Mouse (Mus musculus) heart, postnatal 0 days (tissue): ENCODE data around the gene C87436. TPM values are rescaled to one million over a fixed set of nuclear protein-coding genes. Genes with fewer than 3 reads are reported as not detected.
A peak's percentile ranks its signal among the peaks of the same experiment; 100 is the strongest.

Experiments used
- ATAC-seq: fragments of 200-750 bp; cut with Nextera tagmentation; 2 replicates; pipeline ENCODE4 v1.8.0; 2017; ENCODE audit warnings: low read depth, moderate number of reproducible peaks, moderate library complexity; ENCODE audit not compliant: insufficient read depth
- DNase-seq: peaks from one replicate; pipeline ENCODE4 v3.0.0-alpha.2; 2016; ENCODE audit warnings: low spot score
- H3K27ac ChIP-seq: fragments of 300-500 bp; sonication (generic); 2 replicates; pipeline ENCODE4 v1.5.1; 2014; ENCODE audit warnings: low read depth, mild to moderate bottlenecking
- H3K27me3 ChIP-seq: fragments of 300-500 bp; sonication (generic); 2 replicates; pipeline ENCODE4 v1.6.1; 2014; ENCODE audit warnings: low read length, mixed read lengths; ENCODE audit not compliant: control insufficient read depth, insufficient read depth
- H3K36me3 ChIP-seq: fragments of 300-500 bp; sonication (generic); replicated peaks from 2 replicates; pipeline ENCODE4 v1.6.1; 2014; ENCODE audit warnings: low read length, mixed read lengths; ENCODE audit not compliant: control insufficient read depth, insufficient read depth
- H3K4me1 ChIP-seq: fragments of 300-500 bp; sonication (generic); 2 replicates; pipeline ENCODE4 v1.6.1; 2014; ENCODE audit warnings: antibody characterized with exemption; ENCODE audit not compliant: control insufficient read depth, insufficient read depth
- H3K4me2 ChIP-seq: fragments of 300-500 bp; sonication (generic); 2 replicates; pipeline ENCODE4 v1.6.1; 2014; ENCODE audit warnings: low read depth, mild to moderate bottlenecking, low read length, moderate library complexity
- H3K4me3 ChIP-seq: fragments of 300-500 bp; sonication (generic); 2 replicates; pipeline ENCODE4 v1.5.1; 2014; ENCODE audit warnings: low read depth, low read length
- H3K9ac ChIP-seq: fragments of 300-500 bp; sonication (generic); replicated peaks from 2 replicates; pipeline ENCODE4 v1.6.1; 2014; ENCODE audit warnings: low read depth, low read length, mixed read lengths
- H3K9me3 ChIP-seq: fragments of 300-500 bp; sonication (generic); replicated peaks from 2 replicates; pipeline ENCODE4 v1.6.1; 2016; ENCODE audit warnings: low read length; ENCODE audit not compliant: control insufficient read depth
- CTCF ChIP-seq: IDR thresholded peaks from 2 replicates; pipeline ENCODE4 v1.5.1; 2016; ENCODE audit warnings: antibody characterized with exemption, control low read depth, low read depth
- EP300 ChIP-seq: IDR thresholded peaks from 2 replicates; pipeline ENCODE4 v1.6.1; 2016; ENCODE audit warnings: antibody characterized with exemption, low read depth
- WGBS: fragments of 180-500 bp; shearing (Covaris S2); extraction: QIAGEN DNeasy Blood & Tissue Kit; methylation state at CpG from one replicate; pipeline ENCODE4 v1.1.7; 2014; 5-methylcytosine and 5-hydroxymethylcytosine counted together
- polyA plus RNA-seq: library from polyadenylated mRNA; unstranded; fragments of >200 nt; fragmentation: Nextera tagmentation; extraction: Ambion mirVana; gene quantifications from 2 replicates; pipeline ENCODE4 v1.2.1, GENCODE M21; 2015
- total RNA-seq: library from RNA; depleted of rRNA; stranded (reverse); fragments of >200 nt; gene quantifications from 2 replicates; pipeline ENCODE4 v1.2.3, GENCODE M21; 2014; ENCODE audit warnings: low replicate concordance

C87436 gene
- total and polyA plus RNA-seq, 2 experiments from 2014 or later, result 9.9 to 16.4 TPM

GRCm38 (mm10) chr6:86472100-86472955, 34.2 kb downstream of the C87436 start:
- Histone ChIP-seq H3K4me3 (peak overlapping the region; percentile 54), H3K27me3 (no peaks in the 10 kb centered on the region), H3K27ac (peak overlapping the region; percentile 95), H3K36me3 (peaks cover 17% of the 10 kb centered on the region), H3K4me2 (peak overlapping the region; percentile 63), H3K9me3 (no peaks in the 10 kb centered on the region), H3K4me1 (peaks cover 51% of the 10 kb centered on the region), H3K9ac (peak overlapping the region; percentile 66)
- under 1% methylated on average over 56 of the region's 56 CpGs for WGBS
- peak; percentile 90 for TF ChIP-seq EP300
- TF ChIP-seq CTCF, result peak; percentile 99
- DNase-seq (peak; percentile 98), ATAC-seq (peak; percentile 90)

DNA sequence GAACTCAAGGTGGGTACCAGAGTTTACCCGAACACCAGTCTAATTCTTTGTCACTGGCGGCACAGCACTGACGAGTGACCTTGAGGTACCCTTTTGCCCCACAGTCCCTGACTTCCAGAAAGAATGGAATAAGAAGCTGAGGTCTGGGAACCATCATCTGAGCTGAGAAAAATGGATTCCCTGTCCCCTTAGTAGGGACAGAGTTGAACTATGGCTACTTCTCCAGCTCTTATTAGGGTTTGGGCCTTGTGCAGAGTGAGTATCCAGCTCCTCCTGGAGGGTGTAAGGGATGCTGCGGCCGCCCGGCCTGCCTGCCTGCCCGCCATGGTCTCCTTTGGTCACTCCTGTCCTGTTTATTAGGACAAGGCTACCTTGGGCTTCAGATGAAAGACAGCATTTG, 34.9 kb downstream of the C87436 start:
- DNase-seq, result no peak
- H3K4me3 ChIP-seq, result peak overlapping the region; percentile 54; the same call in 1 of the 2 replicates
- H3K4me2 ChIP-seq, result peak overlapping the region; percentile 63
- H3K4me1 ChIP-seq, result peaks cover 58% of the 10 kb centered on the region
- H3K27ac ChIP-seq, result peak overlapping the region; percentile 95
- ATAC-seq, result no peak
- H3K9me3 ChIP-seq, result no peaks in the 10 kb centered on the region
- TF ChIP-seq EP300 (no peak), CTCF (no peak)
- peak overlapping the region; percentile 66; the same call in 1 of the 2 replicates for H3K9ac ChIP-seq
- H3K27me3 ChIP-seq, result no peaks in the 10 kb centered on the region
- WGBS, result 62% methylated on average over 7 of the region's 7 CpGs
- peaks cover 11% of the 10 kb centered on the region for H3K36me3 ChIP-seq

- Histone ChIP-seq H3K4me1 (peaks cover 67% of the 10 kb centered on the region), H3K27ac (peak overlapping the region; percentile 95), H3K9ac (no peak overlapping the region), H3K4me2 (no peak overlapping the region), H3K9me3 (no peaks in the 10 kb centered on the region), H3K36me3 (peaks cover 11% of the 10 kb centered on the region), H3K4me3 (no peak overlapping the region), H3K27me3 (no peaks in the 10 kb centered on the region)
- ATAC-seq (no peak), DNase-seq (no peak)
- 89% methylated on average over 5 of the region's 5 CpGs for WGBS
- TF ChIP-seq CTCF (no peak), EP300 (no peak)
Measured at GRCm38 (mm10) chr6:86474072-86474471, 35.9 kb downstream of the C87436 start.

- TF ChIP-seq EP300 (no peak), CTCF (no peak)
- ATAC-seq, result no peak
- no peak overlapping the region for H3K4me3 ChIP-seq
- H3K27ac ChIP-seq, result peak overlapping the region; percentile 95
- H3K4me2 ChIP-seq, result no peak overlapping the region
- no peaks in the 10 kb centered on the region for H3K27me3 ChIP-seq
- H3K4me1 ChIP-seq, result peaks cover 72% of the 10 kb centered on the region
- H3K36me3 ChIP-seq, result peaks cover 8% of the 10 kb centered on the region
- no peak for DNase-seq
- H3K9me3 ChIP-seq, result no peaks in the 10 kb centered on the region
- H3K9ac ChIP-seq, result peak overlapping the region; percentile 32; the same call in 1 of the 2 replicates
Measured at GRCm38 (mm10) chr6:86474646-86475181, 36.5 kb downstream of the C87436 start.

DNA sequence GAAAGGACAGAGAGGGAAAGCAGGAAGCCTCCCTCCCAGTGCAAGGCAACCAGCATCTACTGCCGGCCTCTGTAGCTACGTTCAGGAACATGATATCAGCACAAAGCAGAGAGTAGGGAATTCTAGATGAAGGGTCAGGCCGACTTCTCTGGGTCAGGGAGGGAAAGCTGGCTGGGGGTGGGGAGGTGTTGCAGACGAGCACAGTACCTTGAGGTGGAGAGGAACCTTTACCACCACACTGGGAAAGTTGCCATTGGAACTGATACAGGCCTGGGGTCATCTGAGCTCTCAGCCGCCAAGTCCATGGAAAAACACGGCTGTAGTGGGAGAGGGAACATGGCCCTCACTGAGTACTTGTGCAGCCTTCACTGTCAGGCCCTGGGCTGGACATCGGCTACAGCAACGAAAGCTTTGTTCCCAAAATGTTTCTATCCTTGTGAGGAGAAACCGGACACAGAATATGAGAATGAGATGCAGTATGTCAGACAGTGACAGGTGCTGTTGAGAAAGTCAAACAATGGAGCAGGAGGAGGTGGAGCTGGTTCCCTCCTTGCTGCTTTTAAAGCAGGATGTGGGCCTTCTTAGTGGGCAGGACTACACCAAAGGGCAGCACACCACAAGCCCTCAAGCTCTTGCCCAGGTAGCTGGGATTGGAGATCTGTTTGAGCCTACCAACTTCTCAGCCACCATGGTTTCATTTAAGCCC, 37.4 kb downstream of the C87436 start:
- DNase-seq (peak; percentile 95), ATAC-seq (peak; percentile 54)
- H3K4me2 ChIP-seq, result no peak overlapping the region
- no peak overlapping the region for H3K4me3 ChIP-seq
- H3K27ac ChIP-seq, result peak overlapping the region; percentile 95
- no peaks in the 10 kb centered on the region for H3K27me3 ChIP-seq
- TF ChIP-seq EP300 (peak; percentile 95), CTCF (no peak)
- H3K36me3 ChIP-seq, result no peaks in the 10 kb centered on the region
- 23% methylated on average over 9 of the region's 9 CpGs for WGBS
- peaks cover 82% of the 10 kb centered on the region for H3K4me1 ChIP-seq
- no peaks in the 10 kb centered on the region for H3K9me3 ChIP-seq
- peak overlapping the region; percentile 32; the same call in 1 of the 2 replicates for H3K9ac ChIP-seq
